Mouse (Mus musculus) forebrain, embryonic 14.5 days (tissue): Measurements from ENCODE around the gene Fndc1. TPM values are rescaled to one million over a fixed set of nuclear protein-coding genes. Genes with fewer than 3 reads are reported as not detected.

Experiments used
- ATAC-seq: fragments of 200-750 bp; cut with Nextera tagmentation; 2 replicates; pipeline ENCODE4 v1.8.0; 2017; ENCODE audit warnings: mild to moderate bottlenecking, moderate library complexity
- DNase-seq: peaks from one replicate; pipeline ENCODE4 v3.0.0-alpha.2; 2015; ENCODE audit warnings: low spot score
- H3K27ac ChIP-seq: fragments of 300-500 bp; sonication (generic); 2 replicates; pipeline ENCODE4 v1.5.1; 2014; ENCODE audit warnings: low read depth, mild to moderate bottlenecking, control low read depth, low read length, moderate library complexity
- H3K27me3 ChIP-seq: fragments of 300-500 bp; sonication (generic); replicated peaks from 2 replicates; pipeline ENCODE4 v1.6.1; 2014; ENCODE audit warnings: low read length, control low read depth, mixed read lengths; ENCODE audit not compliant: control insufficient read depth, insufficient read depth
- H3K36me3 ChIP-seq: fragments of 300-500 bp; sonication (generic); 2 replicates; pipeline ENCODE4 v1.6.1; 2014; ENCODE audit warnings: low read length, control low read depth; ENCODE audit not compliant: control insufficient read depth, insufficient read depth
- H3K4me1 ChIP-seq: fragments of 300-500 bp; sonication (generic); 2 replicates; pipeline ENCODE4 v1.6.1; 2014; ENCODE audit warnings: antibody characterized with exemption, low read length, control low read depth; ENCODE audit not compliant: control insufficient read depth, insufficient read depth
- H3K4me2 ChIP-seq: fragments of 300-500 bp; sonication (generic); 2 replicates; pipeline ENCODE4 v1.6.1; 2014; ENCODE audit warnings: mild to moderate bottlenecking, control low read depth, low read length
- H3K4me3 ChIP-seq: fragments of 300-500 bp; sonication (generic); 2 replicates; pipeline ENCODE4 v1.5.1; 2014; ENCODE audit warnings: low read depth, low read length, control low read depth
- H3K9ac ChIP-seq: fragments of 300-500 bp; sonication (generic); 2 replicates; pipeline ENCODE4 v1.6.1; 2014; ENCODE audit warnings: mild to moderate bottlenecking, low read length, control low read depth, moderate library complexity
- H3K9me3 ChIP-seq: fragments of 300-500 bp; sonication (generic); replicated peaks from 2 replicates; pipeline ENCODE4 v1.6.1; 2016; ENCODE audit warnings: low read length, control low read depth, mixed read lengths; ENCODE audit not compliant: control insufficient read depth
- WGBS: fragments of 180-500 bp; shearing (Covaris S2); extraction: QIAGEN DNeasy Blood & Tissue Kit; methylation state at CpG from one replicate; pipeline ENCODE4 v1.1.7; 2014; 5-methylcytosine and 5-hydroxymethylcytosine counted together
- polyA plus RNA-seq: library from polyadenylated mRNA; unstranded; fragments of >200 nt; fragmentation: Nextera tagmentation; extraction: Ambion mirVana; gene quantifications from 2 replicates; pipeline ENCODE4 v1.2.1, GENCODE M21; 2014

Fndc1 gene
- polyA plus RNA-seq, result 1.5 and 2.7 TPM in 2 replicates

GRCm38 (mm10) chr17:7826819-7827515 is at the start of gene Fndc1:
Gene Fndc1, minus strand, starts transcription at chr17:7827302.
- ATAC-seq, result peak; percentile 74
- no peaks in the 10 kb centered on the region for H3K36me3 ChIP-seq
- peak within 1 kb of the TSS; percentile 60 for H3K9ac ChIP-seq
- 2% methylated on average over 52 of the region's 60 CpGs for WGBS
- H3K4me3 ChIP-seq, result peak within 1 kb of the TSS; percentile 48
- peak within 1 kb of the TSS; percentile 96 for H3K4me2 ChIP-seq
- no peak within 1 kb of the TSS for H3K27ac ChIP-seq
- peak; percentile 70 for DNase-seq
- no peaks in the 10 kb centered on the region for H3K9me3 ChIP-seq
- H3K4me1 ChIP-seq, result no peaks in the 10 kb centered on the region
- peaks cover 4% of the 10 kb centered on the region; the same call in 1 of the 2 replicates for H3K27me3 ChIP-seq

- no peaks in the 10 kb centered on the region for H3K9me3 ChIP-seq
- no peak overlapping the region for H3K27ac ChIP-seq
- DNase-seq (no peak), ATAC-seq (no peak)
- no peak overlapping the region for H3K4me2 ChIP-seq
- H3K36me3 ChIP-seq, result no peaks in the 10 kb centered on the region
- H3K4me3 ChIP-seq, result no peak overlapping the region
- WGBS, result 93% methylated on average over 13 of the region's 13 CpGs
- H3K27me3 ChIP-seq, result no peaks in the 10 kb centered on the region
- no peak overlapping the region for H3K9ac ChIP-seq
- H3K4me1 ChIP-seq, result no peaks in the 10 kb centered on the region
These were observed 49.4 kb upstream of the Fndc1 start for GRCm38 (mm10) chr17:7876541-7876940.

DNA sequence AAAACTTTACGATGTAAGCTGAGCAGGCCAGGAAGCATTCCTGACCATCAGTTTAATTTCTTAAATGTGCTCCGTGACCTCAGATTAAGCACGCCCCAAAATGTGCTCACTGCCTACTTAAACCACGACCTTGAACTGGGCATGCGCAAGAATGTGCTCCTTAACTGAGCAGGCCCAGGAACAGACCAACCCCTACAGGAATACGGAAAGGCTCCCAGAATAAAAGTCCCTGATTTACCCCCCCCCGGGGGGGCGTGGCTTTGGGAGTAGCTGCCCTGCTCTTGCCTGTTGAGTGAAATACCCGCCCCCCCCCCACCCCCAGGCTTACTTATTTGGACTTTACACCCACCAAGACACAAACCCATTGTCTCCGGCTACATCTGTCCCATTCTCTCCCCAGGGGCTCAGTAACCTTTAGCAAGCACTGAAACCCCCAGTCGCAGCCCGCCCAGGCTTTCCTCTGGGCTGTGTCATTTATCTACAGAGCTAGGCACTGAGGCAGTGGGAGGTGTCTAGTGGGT is 48.9 kb upstream of the Fndc1 start:
- DNase-seq, result no peak
- H3K9me3 ChIP-seq, result no peaks in the 10 kb centered on the region
- WGBS, result 31% methylated on average over 11 of the region's 12 CpGs
- no peaks in the 10 kb centered on the region for H3K27me3 ChIP-seq
- H3K4me3 ChIP-seq, result no peak overlapping the region
- H3K4me2 ChIP-seq, result no peak overlapping the region
- no peak for ATAC-seq
- no peak overlapping the region for H3K27ac ChIP-seq
- H3K36me3 ChIP-seq, result no peaks in the 10 kb centered on the region
- no peaks in the 10 kb centered on the region for H3K4me1 ChIP-seq
- no peak overlapping the region for H3K9ac ChIP-seq

GRCm38 (mm10) chr17:7874776-7875531 is 47.9 kb upstream of the Fndc1 start:
- Histone ChIP-seq H3K27me3 (no peaks in the 10 kb centered on the region), H3K9me3 (no peaks in the 10 kb centered on the region), H3K36me3 (no peaks in the 10 kb centered on the region), H3K9ac (no peak overlapping the region), H3K4me1 (no peaks in the 10 kb centered on the region), H3K4me2 (no peak overlapping the region), H3K27ac (no peak overlapping the region), H3K4me3 (no peak overlapping the region)
- 80% methylated on average over 21 of the region's 21 CpGs for WGBS
- ATAC-seq, result no peak
- DNase-seq, result no peak

GRCm38 (mm10) chr17:7873382-7873781 is 46.3 kb upstream of the Fndc1 start:
- WGBS, result 77% methylated on average over 7 of the region's 7 CpGs
- Histone ChIP-seq H3K4me1 (no peaks in the 10 kb centered on the region), H3K27me3 (no peaks in the 10 kb centered on the region), H3K9me3 (no peaks in the 10 kb centered on the region), H3K4me2 (no peak overlapping the region), H3K9ac (no peak overlapping the region), H3K36me3 (no peaks in the 10 kb centered on the region), H3K27ac (no peak overlapping the region), H3K4me3 (no peak overlapping the region)
- DNase-seq, result no peak
- ATAC-seq, result no peak

GRCm38 (mm10) chr17:7871800-7872199 is 44.7 kb upstream of the Fndc1 start:
- 78% methylated on average over 10 of the region's 10 CpGs for WGBS
- Histone ChIP-seq H3K27me3 (no peaks in the 10 kb centered on the region), H3K9ac (no peak overlapping the region), H3K4me2 (no peak overlapping the region), H3K27ac (no peak overlapping the region), H3K36me3 (no peaks in the 10 kb centered on the region), H3K4me1 (no peaks in the 10 kb centered on the region), H3K4me3 (no peak overlapping the region), H3K9me3 (no peaks in the 10 kb centered on the region)
- ATAC-seq (no peak), DNase-seq (no peak)

- Histone ChIP-seq H3K9ac (no peak overlapping the region), H3K9me3 (no peaks in the 10 kb centered on the region), H3K27ac (no peak overlapping the region), H3K36me3 (no peaks in the 10 kb centered on the region), H3K4me2 (no peak overlapping the region), H3K27me3 (no peaks in the 10 kb centered on the region), H3K4me1 (no peaks in the 10 kb centered on the region), H3K4me3 (no peak overlapping the region)
- ATAC-seq (no peak), DNase-seq (no peak)
- 80% methylated on average over 6 of the region's 6 CpGs for WGBS
These were observed 43.9 kb upstream of the Fndc1 start for GRCm38 (mm10) chr17:7870862-7871605.

- no peak overlapping the region for H3K4me3 ChIP-seq
- DNase-seq, result no peak
These were observed 42.0 kb upstream of the Fndc1 start for GRCm38 (mm10) chr17:7869114-7869513.

More at GRCm38 (mm10) chr17:7869114-7869513, 42.0 kb upstream of the Fndc1 start:
- ATAC-seq, result no peak
- Histone ChIP-seq H3K9me3 (no peaks in the 10 kb centered on the region), H3K4me1 (no peaks in the 10 kb centered on the region), H3K9ac (no peak overlapping the region), H3K27ac (no peak overlapping the region), H3K36me3 (no peaks in the 10 kb centered on the region), H3K4me2 (no peak overlapping the region), H3K27me3 (no peaks in the 10 kb centered on the region)
- WGBS, result 82% methylated on average over 7 of the region's 7 CpGs
